Mouse (Mus musculus): ENCODE results near the gene Commd6. TPM values are rescaled to one million over a fixed set of nuclear protein-coding genes. Genes with fewer than 3 reads are reported as not detected.
"Not testable (repeated sequence)": the region's sequence is repeated elsewhere in the genome, so short reads cannot be mapped to it uniquely, and the experiment has no call there.

The Commd6 gene
- total and polyA plus RNA-seq, 2 experiments: 20.7 to 43.6 TPM

GRCm38 (mm10) chr14:101595301-101596080 is 45.0 kb downstream of the Commd6 start:
- Histone ChIP-seq H3K79me2 (ENCODE audit: control insufficient read depth, insufficient read depth, low read length) (no peaks in the 10 kb centered on the region), H3K27ac (replicated peaks; ENCODE audit: insufficient read depth, low read depth, low read length) (no peak overlapping the region), H3K9ac (ENCODE audit: low read depth, low read length) (no peak overlapping the region), H3K4me1 (ENCODE audit: control insufficient read depth, insufficient read depth, low read length) (no peaks in the 10 kb centered on the region), H3K27me3 (ENCODE audit: control insufficient read depth, insufficient read depth, low read length) (no peaks in the 10 kb centered on the region), H3K36me3 (ENCODE audit: control insufficient read depth, insufficient read depth, low read length) (no peaks in the 10 kb centered on the region; the same call in 1 of the 2 replicates), H3K4me3 (ENCODE audit: insufficient read depth, low read depth, low read length) (no peak overlapping the region)
- TF ChIP-seq POLR2A (IDR thresholded peaks at IDR 0.05; ENCODE audit: extremely low read depth, insufficient read depth, low read length) (no peak), CTCF (IDR thresholded peaks at IDR 0.05; ENCODE audit: low read depth, low read length) (no peak)
- WGBS: 90% methylated on average over 13 of the region's 13 CpGs
- DNase-seq (ENCODE audit: extremely low read depth, low read depth, low spot score): no peak

DNA sequence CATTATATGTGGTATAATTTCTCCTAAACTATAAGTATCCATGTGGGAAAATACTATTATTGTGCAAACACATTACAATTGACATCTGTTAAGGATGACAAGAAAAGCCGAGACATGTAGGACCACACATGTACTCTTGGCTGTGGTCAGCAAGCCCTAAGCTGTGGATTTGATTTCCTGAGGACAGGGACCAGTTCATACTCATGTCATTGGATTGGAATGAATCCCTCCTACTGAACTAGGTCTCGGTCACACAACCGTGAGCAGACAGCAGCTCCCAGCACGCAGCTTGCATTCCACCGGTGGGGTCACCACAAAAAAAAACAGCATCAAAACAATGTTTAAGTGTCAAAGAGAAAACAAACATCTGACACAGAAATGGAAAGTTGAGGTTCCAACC is 46.5 kb downstream of the Commd6 start:
- H3K9ac ChIP-seq (ENCODE audit: low read depth, low read length): no peak overlapping the region
- no peak overlapping the region for H3K4me3 ChIP-seq (ENCODE audit: insufficient read depth, low read depth, low read length)
- 84% methylated on average over 5 of the region's 5 CpGs for WGBS
- H3K4me1 ChIP-seq (ENCODE audit: control insufficient read depth, insufficient read depth, low read length): no peaks in the 10 kb centered on the region
- no peak for DNase-seq (ENCODE audit: extremely low read depth, low read depth, low spot score)
- H3K27ac ChIP-seq (replicated peaks; ENCODE audit: insufficient read depth, low read depth, low read length): no peak overlapping the region
- no peaks in the 10 kb centered on the region for H3K36me3 ChIP-seq (ENCODE audit: control insufficient read depth, insufficient read depth, low read length)
- TF ChIP-seq CTCF (IDR thresholded peaks at IDR 0.05; ENCODE audit: low read depth, low read length) (no peak), POLR2A (IDR thresholded peaks at IDR 0.05; ENCODE audit: extremely low read depth, insufficient read depth, low read length) (no peak)
- no peaks in the 10 kb centered on the region for H3K27me3 ChIP-seq (ENCODE audit: control insufficient read depth, insufficient read depth, low read length)
- H3K79me2 ChIP-seq (ENCODE audit: control insufficient read depth, insufficient read depth, low read length): no peaks in the 10 kb centered on the region

DNA sequence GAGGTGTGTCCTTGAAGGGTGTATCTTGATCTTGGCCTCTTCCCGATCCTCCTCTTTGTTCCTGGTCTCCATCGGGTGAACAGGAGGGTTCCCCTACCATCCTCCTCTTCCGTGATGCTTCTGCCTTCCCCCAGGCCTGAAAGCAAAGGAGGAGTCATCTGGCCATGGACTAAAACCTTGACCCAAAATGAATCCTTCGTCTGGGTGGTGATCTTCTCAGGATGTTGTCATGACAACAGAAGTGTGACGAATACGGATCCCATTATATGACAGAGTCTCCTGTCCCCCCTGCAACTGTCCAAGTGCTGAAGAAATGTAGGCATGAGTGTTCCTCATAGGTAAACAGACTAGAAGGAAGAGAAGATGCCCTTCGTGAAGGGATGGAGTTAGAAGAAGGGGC is 47.1 kb downstream of the Commd6 start:
- DNase-seq (ENCODE audit: extremely low read depth, low read depth, low spot score): no peak

DNA sequence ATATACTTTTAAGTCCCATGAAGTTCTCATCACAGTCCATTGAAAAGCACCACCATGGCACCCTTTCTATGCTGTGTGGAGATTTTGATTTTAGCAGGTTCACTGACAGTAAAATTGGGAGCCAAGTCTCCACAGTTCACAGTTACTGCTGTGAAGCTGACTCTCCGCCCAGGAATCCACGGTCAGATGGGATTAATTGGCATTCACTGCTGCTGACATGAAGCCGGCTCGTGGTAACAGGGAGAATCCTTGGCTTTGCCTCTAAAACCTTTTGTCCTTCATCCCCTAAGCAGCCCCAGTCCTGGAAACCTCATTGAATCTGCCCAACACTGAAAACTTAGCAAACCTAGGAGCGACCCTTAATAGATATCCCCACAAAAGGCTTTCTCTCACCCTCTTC is 49.4 kb downstream of the Commd6 start:
- Histone ChIP-seq H3K36me3 (ENCODE audit: control insufficient read depth, insufficient read depth, low read length) (no peaks in the 10 kb centered on the region), H3K9ac (ENCODE audit: low read depth, low read length) (no peak overlapping the region), H3K27me3 (ENCODE audit: control insufficient read depth, insufficient read depth, low read length) (no peaks in the 10 kb centered on the region), H3K27ac (replicated peaks; ENCODE audit: insufficient read depth, low read depth, low read length) (no peak overlapping the region), H3K79me2 (ENCODE audit: control insufficient read depth, insufficient read depth, low read length) (no peaks in the 10 kb centered on the region), H3K4me1 (ENCODE audit: control insufficient read depth, insufficient read depth, low read length) (no peaks in the 10 kb centered on the region; the same call in 1 of the 2 replicates), H3K4me3 (ENCODE audit: insufficient read depth, low read depth, low read length) (no peak overlapping the region)
- TF ChIP-seq POLR2A (IDR thresholded peaks at IDR 0.05; ENCODE audit: extremely low read depth, insufficient read depth, low read length) (no peak), CTCF (IDR thresholded peaks at IDR 0.05; ENCODE audit: low read depth, low read length) (no peak)
- DNase-seq (ENCODE audit: extremely low read depth, low read depth, low spot score): no peak
- 85% methylated on average over 5 of the region's 5 CpGs for WGBS

More for the DNA sequence above, 47.1 kb downstream of the Commd6 start:
- no peaks in the 10 kb centered on the region for H3K4me1 ChIP-seq (ENCODE audit: control insufficient read depth, insufficient read depth, low read length)
- no peaks in the 10 kb centered on the region for H3K27me3 ChIP-seq (ENCODE audit: control insufficient read depth, insufficient read depth, low read length)
- TF ChIP-seq POLR2A (IDR thresholded peaks at IDR 0.05; ENCODE audit: extremely low read depth, insufficient read depth, low read length) (no peak), CTCF (IDR thresholded peaks at IDR 0.05; ENCODE audit: low read depth, low read length) (no peak)
- H3K27ac ChIP-seq (replicated peaks; ENCODE audit: insufficient read depth, low read depth, low read length): no peak overlapping the region
- H3K4me3 ChIP-seq (ENCODE audit: insufficient read depth, low read depth, low read length): no peak overlapping the region
- H3K9ac ChIP-seq (ENCODE audit: low read depth, low read length): no peak overlapping the region
- no peaks in the 10 kb centered on the region for H3K79me2 ChIP-seq (ENCODE audit: control insufficient read depth, insufficient read depth, low read length)
- no peaks in the 10 kb centered on the region for H3K36me3 ChIP-seq (ENCODE audit: control insufficient read depth, insufficient read depth, low read length)
- 83% methylated on average over 7 of the region's 7 CpGs for WGBS

GRCm38 (mm10) chr14:101588209-101588991 is 52.1 kb downstream of the Commd6 start:
- H3K27me3 ChIP-seq (ENCODE audit: control insufficient read depth, insufficient read depth, low read length); H3K9ac ChIP-seq (ENCODE audit: low read depth, low read length); H3K27ac ChIP-seq (replicated peaks; ENCODE audit: insufficient read depth, low read depth, low read length); H3K79me2 ChIP-seq (ENCODE audit: control insufficient read depth, insufficient read depth, low read length); H3K4me1 ChIP-seq (ENCODE audit: control insufficient read depth, insufficient read depth, low read length); H3K4me3 ChIP-seq (ENCODE audit: insufficient read depth, low read depth, low read length); H3K36me3 ChIP-seq (ENCODE audit: control insufficient read depth, insufficient read depth, low read length); DNase-seq (ENCODE audit: extremely low read depth, low read depth, low spot score): not testable (repeated sequence)
- 85% methylated on average over 3 of the region's 4 CpGs for WGBS

DNA sequence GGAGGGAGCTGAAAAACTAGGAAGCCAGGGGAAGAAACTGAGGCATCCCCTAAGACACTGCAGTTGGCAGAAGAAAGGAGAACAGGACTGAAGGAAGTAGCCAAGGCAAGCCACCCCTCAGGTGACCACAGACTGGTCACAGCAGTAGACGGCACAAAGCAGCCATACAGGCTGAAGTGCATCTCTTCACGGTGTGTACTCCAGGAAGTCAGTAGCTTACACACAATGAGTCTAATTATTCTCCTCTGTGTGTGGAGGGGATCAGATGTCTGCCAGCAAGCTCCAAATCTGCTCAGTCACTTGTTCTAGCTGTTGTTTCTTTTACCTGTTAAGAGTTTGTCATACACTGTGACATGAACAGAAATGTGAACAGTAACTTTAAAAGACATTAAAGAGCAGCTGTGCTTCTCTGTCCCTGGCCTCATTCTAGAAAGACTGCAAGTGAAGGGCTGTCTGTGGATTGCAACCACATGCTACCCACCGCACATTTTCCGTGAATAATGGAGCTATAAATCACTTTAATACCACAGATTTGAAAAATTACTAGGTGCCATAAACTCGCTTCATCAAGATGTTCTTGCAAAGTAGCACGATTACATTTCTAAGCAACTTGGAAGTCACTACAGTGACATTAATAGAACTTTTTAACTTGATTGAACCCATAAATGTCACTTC is 53.0 kb downstream of the Commd6 start:
- not testable (repeated sequence) for H3K27ac ChIP-seq (replicated peaks; ENCODE audit: insufficient read depth, low read depth, low read length); H3K36me3 ChIP-seq (ENCODE audit: control insufficient read depth, insufficient read depth, low read length); H3K4me1 ChIP-seq (ENCODE audit: control insufficient read depth, insufficient read depth, low read length); H3K4me3 ChIP-seq (ENCODE audit: insufficient read depth, low read depth, low read length); H3K27me3 ChIP-seq (ENCODE audit: control insufficient read depth, insufficient read depth, low read length); H3K9ac ChIP-seq (ENCODE audit: low read depth, low read length); DNase-seq (ENCODE audit: extremely low read depth, low read depth, low spot score); H3K79me2 ChIP-seq (ENCODE audit: control insufficient read depth, insufficient read depth, low read length)
- 83% methylated on average over 5 of the region's 6 CpGs for WGBS

Data from liver, adult 2 months (tissue).